Mouse (Mus musculus): ENCODE results near the gene Fcrl6.

The Fcrl6 gene

GRCm38 (mm10) chr1:172614654-172615053 is 12.3 kb upstream of the Fcrl6 start:
- DNase-seq (ENCODE audit: low read depth, low spot score) = no peak

GRCm38 (mm10) chr1:172612745-172613144 is 10.4 kb upstream of the Fcrl6 start:
- no peak for DNase-seq (ENCODE audit: low read depth, low spot score)

GRCm38 (mm10) chr1:172611304-172611703 is 9.0 kb upstream of the Fcrl6 start:
- DNase-seq (ENCODE audit: low read depth, low spot score) = no peak

- DNase-seq (ENCODE audit: low read depth, low spot score) = peak; percentile 34
These were observed 7.9 kb downstream of the Fcrl6 start for GRCm38 (mm10) chr1:172594495-172594894.

GRCm38 (mm10) chr1:172593956-172594355 is 8.4 kb downstream of the Fcrl6 start:
- DNase-seq (ENCODE audit: low read depth, low spot score) = no peak

GRCm38 (mm10) chr1:172593321-172593720 is 9.0 kb downstream of the Fcrl6 start:
- DNase-seq (ENCODE audit: low read depth, low spot score) = no peak

- no peak for DNase-seq (ENCODE audit: low read depth, low spot score)
These were observed 12.0 kb downstream of the Fcrl6 start, which contains the start of gene Slamf8 for GRCm38 (mm10) chr1:172590385-172590784. Gene Slamf8 (minus strand): TSS chr1:172590568.

GRCm38 (mm10) chr1:172585612-172586567 is 16.5 kb downstream of the Fcrl6 start:
- DNase-seq (ENCODE audit: low read depth, low spot score) = peak; percentile 27

GRCm38 (mm10) chr1:172585026-172585425 is 17.3 kb downstream of the Fcrl6 start:
- DNase-seq (ENCODE audit: low read depth, low spot score) = no peak

GRCm38 (mm10) chr1:172584271-172584670 is 18.1 kb downstream of the Fcrl6 start:
- no peak for DNase-seq (ENCODE audit: low read depth, low spot score)

- no peak for DNase-seq (ENCODE audit: low read depth, low spot score)
These were observed 19.9 kb downstream of the Fcrl6 start for GRCm38 (mm10) chr1:172582436-172582835.

GRCm38 (mm10) chr1:172580116-172580515 is 22.2 kb downstream of the Fcrl6 start:
- no peak for DNase-seq (ENCODE audit: low read depth, low spot score)

- DNase-seq (ENCODE audit: low read depth, low spot score) = no peak
These were observed 34.6 kb downstream of the Fcrl6 start for GRCm38 (mm10) chr1:172567758-172568157.

- DNase-seq (ENCODE audit: low read depth, low spot score) = no peak
These were observed 36.2 kb downstream of the Fcrl6 start for GRCm38 (mm10) chr1:172566131-172566530.

- no peak for DNase-seq (ENCODE audit: low read depth, low spot score)
These were observed 38.9 kb downstream of the Fcrl6 start for GRCm38 (mm10) chr1:172563465-172563828.

- DNase-seq (ENCODE audit: low read depth, low spot score) = peak; percentile 43
These were observed 39.5 kb downstream of the Fcrl6 start for GRCm38 (mm10) chr1:172562641-172563464.

- DNase-seq (ENCODE audit: low read depth, low spot score) = no peak
These were observed 46.7 kb downstream of the Fcrl6 start, which contains the start of gene Vsig8 for GRCm38 (mm10) chr1:172555638-172556037. Gene Vsig8 (plus strand): TSS chr1:172555938.

- DNase-seq (ENCODE audit: low read depth, low spot score) = no peak
These were observed 49.7 kb downstream of the Fcrl6 start for GRCm38 (mm10) chr1:172552623-172553022.

- DNase-seq (ENCODE audit: low read depth, low spot score) = no peak
These were observed 51.3 kb downstream of the Fcrl6 start for GRCm38 (mm10) chr1:172551009-172551408.

- no peak for DNase-seq (ENCODE audit: low read depth, low spot score)
These were observed 51.8 kb downstream of the Fcrl6 start for GRCm38 (mm10) chr1:172550551-172550951.

- no peak for DNase-seq (ENCODE audit: low read depth, low spot score)
These were observed 52.6 kb downstream of the Fcrl6 start for GRCm38 (mm10) chr1:172549717-172550116.

- DNase-seq (ENCODE audit: low read depth, low spot score) = no peak
These were observed 53.0 kb downstream of the Fcrl6 start for GRCm38 (mm10) chr1:172549314-172549713.

All from retina, postnatal 7 days (tissue).